Mouse (Mus musculus) adrenal gland, postnatal 4 days (tissue): ENCODE data around the gene 1700021F05Rik. TPM values are rescaled to one million over a fixed set of nuclear protein-coding genes. Genes with fewer than 3 reads are reported as not detected.

Experiments
- DNase-seq, 2 experiments: peaks; one replicate each; pipeline ENCODE4 v3.0.0; 2021 to 2022; ENCODE audit warnings: low spot score in 2 of 2, mixed read lengths in 2 of 2
- total RNA-seq, 2 experiments: library from RNA; stranded (reverse); gene quantifications; 2 replicates each; pipeline ENCODE4 v1.2.3; 2021

1700021F05Rik gene
- total RNA-seq, 2 experiments from 2014 or later = 71.8 to 72.3 TPM

GRCm38 (mm10) chr10:43485751-43486268 lies 55.0 kb downstream of the 1700021F05Rik start:
- DNase-seq = no peak

DNA sequence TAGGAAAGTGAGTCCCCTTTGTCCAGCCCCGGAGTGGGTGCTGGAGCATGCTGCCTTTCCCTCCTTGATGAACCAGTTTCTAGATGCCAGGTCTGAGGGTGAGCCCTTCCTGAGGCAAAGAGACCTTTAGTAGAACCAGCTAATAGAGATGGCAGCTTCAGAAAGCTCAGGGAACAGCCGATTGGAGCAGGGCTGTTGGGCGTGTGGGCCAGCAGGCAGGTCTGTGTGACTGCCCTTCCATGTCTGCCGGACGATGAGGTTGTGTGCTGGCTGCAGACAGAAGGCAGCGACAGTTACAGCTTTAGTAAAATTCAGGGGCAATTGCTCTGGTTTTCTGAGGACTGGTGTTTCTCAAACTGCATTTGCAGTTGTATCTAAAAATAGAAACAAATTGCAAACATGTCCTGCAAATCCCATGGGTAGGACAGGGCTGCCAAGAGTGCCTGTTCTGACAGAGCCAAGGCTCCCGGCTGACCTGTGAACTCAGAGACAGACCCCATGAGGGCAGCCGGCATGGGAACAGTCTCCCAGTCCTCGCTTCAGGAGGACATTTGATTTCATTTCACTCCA lies 57.3 kb downstream of the 1700021F05Rik start:
- no peak for DNase-seq

DNA sequence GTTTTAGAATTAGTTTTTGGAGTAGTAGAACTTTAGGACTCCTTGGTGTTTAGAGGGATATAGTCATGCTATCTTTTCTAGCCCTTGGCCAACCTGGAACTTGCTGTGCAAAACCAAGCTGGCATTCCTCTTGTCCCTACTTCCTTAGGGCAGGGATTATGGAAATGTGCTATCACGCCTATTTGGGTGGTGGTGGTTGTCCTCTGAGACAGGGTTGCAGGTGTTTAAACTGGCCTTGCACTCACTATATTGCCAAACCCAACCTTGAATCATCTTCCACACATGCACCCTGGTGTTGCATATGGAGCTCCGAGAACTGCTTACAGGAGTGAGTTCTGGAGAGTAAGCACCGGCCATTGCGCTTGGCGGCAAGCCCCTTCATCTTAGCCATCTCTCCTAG lies 58.8 kb downstream of the 1700021F05Rik start:
- DNase-seq = no peak

DNA sequence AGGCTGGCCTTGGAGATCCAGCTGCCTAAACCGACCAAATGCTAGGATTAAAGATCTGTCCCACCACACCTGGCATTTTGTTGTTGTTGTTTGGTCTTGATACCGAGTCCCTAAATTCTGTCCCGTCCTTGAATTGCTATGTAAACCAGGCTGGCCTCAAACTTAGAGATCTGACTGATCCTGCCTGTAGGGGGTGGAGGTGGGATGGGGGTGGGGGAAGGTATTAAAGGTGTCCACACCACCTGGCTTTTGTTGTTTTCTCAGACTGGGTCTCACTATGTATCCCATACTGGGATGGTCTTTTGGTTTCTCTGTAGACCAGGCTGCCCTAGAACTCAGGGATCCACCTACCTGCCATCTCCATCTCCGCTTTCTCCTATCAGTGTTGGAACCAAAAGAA lies 59.6 kb downstream of the 1700021F05Rik start:
- no peak for DNase-seq

GRCm38 (mm10) chr10:43480227-43480849 lies 60.5 kb downstream of the 1700021F05Rik start:
- DNase-seq = no peak

GRCm38 (mm10) chr10:43479436-43480157 lies 61.2 kb downstream of the 1700021F05Rik start:
- DNase-seq = peak; percentile 72 to 73

DNA sequence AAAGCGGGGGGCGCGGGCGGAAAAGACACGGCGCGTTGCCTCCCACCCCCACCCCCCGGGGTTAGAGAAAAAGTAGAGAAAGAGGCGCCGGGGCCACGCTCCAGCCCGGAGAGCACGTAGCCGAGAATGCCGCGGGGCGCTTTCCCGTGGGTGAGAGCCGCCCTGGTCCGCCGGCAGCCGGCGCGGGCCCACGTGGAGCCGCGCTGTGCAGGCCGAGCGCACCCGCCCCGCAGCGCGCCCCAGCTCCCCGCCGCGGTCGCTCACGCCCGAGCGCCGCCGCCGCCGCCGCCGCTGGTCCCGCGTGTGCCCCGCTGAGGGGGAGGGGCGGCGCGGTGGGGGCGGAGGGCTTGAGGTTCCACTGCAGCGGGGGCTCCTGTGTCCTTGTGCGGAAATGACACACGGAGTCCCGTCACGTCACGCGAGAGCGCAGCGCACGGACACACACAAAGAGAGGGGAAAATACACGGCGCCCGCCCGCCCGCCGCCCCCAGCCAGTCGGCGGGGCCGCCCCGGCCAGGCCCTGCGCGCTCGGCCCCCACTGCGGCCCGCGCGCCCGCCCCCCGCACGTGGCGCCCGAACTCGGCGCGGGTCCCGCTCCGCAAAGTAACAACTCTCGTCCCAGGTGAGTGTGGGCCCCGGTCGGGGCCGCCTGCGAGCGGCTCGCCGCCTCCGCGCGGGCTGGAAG lies 61.9 kb downstream of the 1700021F05Rik start, which contains the start of gene Bend3:
Bend3 (plus strand) TSS at position 81 of the 685 bp plus-strand sequence.
- DNase-seq = peak; percentile 13 to 20

DNA sequence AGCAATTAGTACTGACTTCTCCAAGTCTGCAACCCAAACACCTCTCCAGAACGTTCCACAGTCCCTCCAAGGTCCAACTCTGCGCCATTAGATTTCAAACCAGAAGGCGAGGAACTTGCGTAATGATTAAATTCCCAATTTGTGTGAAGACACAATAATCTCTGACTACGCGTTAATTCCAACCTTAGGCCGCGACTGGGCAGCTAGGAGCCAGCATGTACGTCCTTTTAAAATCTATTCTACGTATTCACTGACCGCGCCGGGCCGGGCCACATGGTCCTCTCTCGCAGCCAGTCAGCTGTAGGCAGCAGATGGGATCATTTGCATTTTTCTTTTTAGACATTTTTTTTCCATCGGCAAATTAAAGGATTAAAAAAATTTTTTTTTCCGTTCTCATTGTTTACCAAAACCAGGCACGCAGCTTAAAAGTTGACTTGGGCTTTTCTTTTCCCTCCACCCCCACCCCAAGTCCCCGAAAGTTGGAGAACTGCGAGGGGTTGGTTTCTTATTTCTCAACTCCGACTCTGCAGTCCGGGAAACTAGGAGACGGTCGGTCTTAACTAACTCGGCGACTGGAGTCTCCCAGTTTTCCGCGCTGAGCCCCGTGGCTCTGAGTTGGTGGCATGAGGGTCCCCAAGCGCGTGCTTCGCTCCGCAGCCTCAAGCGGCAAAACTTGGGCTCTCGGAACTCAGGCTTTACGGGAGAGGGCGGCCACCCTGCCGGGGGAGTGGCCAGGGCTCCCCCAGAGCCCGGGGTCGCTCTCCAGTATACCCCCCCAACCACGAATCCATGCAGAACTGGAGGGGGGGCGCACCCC lies 62.7 kb downstream of the 1700021F05Rik start:
- peak in 1 of 2 experiments; percentile 26 for DNase-seq

GRCm38 (mm10) chr10:43477459-43477858 lies 63.3 kb downstream of the 1700021F05Rik start:
- DNase-seq = no peak

GRCm38 (mm10) chr10:43475376-43475775 lies 65.4 kb downstream of the 1700021F05Rik start:
- no peak for DNase-seq

Other genes starting within 250 kb of the 1700021F05Rik start
- 10 to 100 TPM; 11.0 to 14.0 TPM for gene Bend3, start 62.2 kb downstream of the 1700021F05Rik start, total RNA-seq
- 10 to 100 TPM; 11.7 to 16.4 TPM for gene Gm9803, start 16.9 kb downstream of the 1700021F05Rik start, total RNA-seq
- 100 to 1,000 TPM; 139 to 224 TPM for gene Cd24a, start 37.3 kb upstream of the 1700021F05Rik start, total RNA-seq